7 mouse cellular contexts compared by ENCODE assay signal in genomic region chr5:142961881-142962443, GRCm38 (mm10). TPM values are rescaled to one million over a fixed set of nuclear protein-coding genes. Genes with fewer than 3 reads are reported as not detected.
DNase-seq lines count a peak whose midpoint lies in the region; ATAC-seq and TF ChIP-seq lines count a peak whose summit lies in the region.

No protein-coding gene starts in this region.

- peaks cover 11% of the 10 kb centered on the region for H3K9me3 ChIP-seq in CH12.LX (replicated peaks; ENCODE audit: low read length)
- H3K9me3 ChIP-seq in forebrain, postnatal 0 days (ENCODE audit: low read length) = no peaks in the 10 kb centered on the region
- no peaks in the 10 kb centered on the region for H3K9me3 ChIP-seq in hindbrain, embryonic 12.5 days (replicated peaks)
- H3K9me3 ChIP-seq in midbrain, embryonic 12.5 days = no peaks in the 10 kb centered on the region

- dilution Hi-C loops in CH12.LX (cut with MboI; ENCODE audit: extremely low pct_ligation_motif_present, extremely low pct_unique_long_range_greater_than_20kb, low sequenced_read_pairs) = no loop called here

- ATAC-seq in forebrain, postnatal 0 days = peak; percentile 47
- ATAC-seq in hindbrain, embryonic 12.5 days (ENCODE audit: low FRiP score) = peak; percentile 79
- ATAC-seq in midbrain, embryonic 12.5 days (ENCODE audit: low FRiP score, low read depth) = peak; percentile 88

- intact Hi-C loops in left cerebral cortex, postnatal 4 days (cut with DNase I) = loop anchor here (2.0 kb wide), 1 partner anchor 55 kb away; the partner anchor contains the start of gene Actb

- no peak for DNase-seq in CH12.LX (ENCODE audit: extremely low read depth)
- peak; percentile 87 for DNase-seq in WW6 (ENCODE audit: low read depth, low spot score)
- DNase-seq in forebrain, postnatal 0 days = peak; percentile 76
- peak; percentile 79 for DNase-seq in left cerebral cortex, postnatal 4 days
- peak; percentile 74 for DNase-seq in testis, postnatal 10 days (ENCODE audit: low spot score)

- WGBS in forebrain, postnatal 0 days = 4% methylated on average over 43 of the region's 43 CpGs
- WGBS in hindbrain, embryonic 12.5 days = under 1% methylated on average over 43 of the region's 43 CpGs
- WGBS in midbrain, embryonic 12.5 days = 0% methylated on average over 37 of the region's 43 CpGs

- peaks cover 3 to 18% of the 10 kb centered on the region in 2 experiments for H3K36me3 ChIP-seq in CH12.LX (replicated peaks in 1 of 2; ENCODE audit: control insufficient read depth in 1 of 2, insufficient read depth in 1 of 2, low read length in 1 of 2)
- H3K36me3 ChIP-seq in forebrain, postnatal 0 days (ENCODE audit: insufficient read depth) = peaks cover 6% of the 10 kb centered on the region; the same call in 1 of the 2 replicates
- peaks cover 12% of the 10 kb centered on the region for H3K36me3 ChIP-seq in hindbrain, embryonic 12.5 days
- H3K36me3 ChIP-seq in midbrain, embryonic 12.5 days = peaks cover 13% of the 10 kb centered on the region

- peak overlapping the region; percentile 58 to 77 (median 62) for H3K4me3 ChIP-seq in CH12.LX (replicated peaks in 1 of 3; ENCODE audit: low read depth in 2 of 3, low read length in 2 of 3, poor library complexity in 1 of 3)
- peak overlapping the region; percentile 92 for H3K4me3 ChIP-seq in forebrain, postnatal 0 days (ENCODE audit: low read depth, low read length)
- H3K4me3 ChIP-seq in hindbrain, embryonic 12.5 days = peak overlapping the region; percentile 97
- peak overlapping the region; percentile 100 for H3K4me3 ChIP-seq in midbrain, embryonic 12.5 days

- TF ChIP-seq POLR2A in CH12.LX (IDR thresholded peaks at IDR 0.05; ENCODE audit: low read depth, low read length) = no peak

- peaks cover 22% of the 10 kb centered on the region for H3K79me2 ChIP-seq in CH12.LX (replicated peaks; ENCODE audit: control insufficient read depth, extremely low read depth, insufficient read depth, poor library complexity, severe bottlenecking)

- peaks cover 12% of the 10 kb centered on the region for H3K27me3 ChIP-seq in CH12.LX (replicated peaks)
- no peaks in the 10 kb centered on the region for H3K27me3 ChIP-seq in forebrain, postnatal 0 days (ENCODE audit: insufficient read depth, low read length)
- H3K27me3 ChIP-seq in hindbrain, embryonic 12.5 days = peaks cover 6% of the 10 kb centered on the region
- peaks cover 15% of the 10 kb centered on the region for H3K27me3 ChIP-seq in midbrain, embryonic 12.5 days

- in situ Hi-C loops in CH12.LX (cut with MboI; ENCODE audit: low pct_ligation_motif_present, low pct_unique_long_range_greater_than_20kb, low sequenced_read_pairs) = no loop called here

- no peak for TF ChIP-seq CTCF in CH12.LX (conservative IDR thresholded peaks at IDR 0.05 in 1 of 2, IDR thresholded peaks at IDR 0.05 in 1 of 2; ENCODE audit: low read depth in 2 of 2, low read length in 2 of 2)
- no peak for TF ChIP-seq CTCF in forebrain, postnatal 0 days (IDR thresholded peaks at IDR 0.05; ENCODE audit: low read depth)

- no peak overlapping the region for H3K27ac ChIP-seq in CH12.LX (ENCODE audit: insufficient read depth, low read depth)
- H3K27ac ChIP-seq in forebrain, postnatal 0 days (ENCODE audit: low read depth, low read length) = peak overlapping the region; percentile 94
- H3K27ac ChIP-seq in hindbrain, embryonic 12.5 days = peak overlapping the region; percentile 97
- H3K27ac ChIP-seq in midbrain, embryonic 12.5 days (replicated peaks) = peak overlapping the region; percentile 98

- peaks cover 29 to 77% of the 10 kb centered on the region in 2 experiments for H3K4me1 ChIP-seq in CH12.LX (ENCODE audit: control insufficient read depth in 1 of 2, insufficient read depth in 2 of 2)
- H3K4me1 ChIP-seq in forebrain, postnatal 0 days (ENCODE audit: insufficient read depth) = peaks cover 21% of the 10 kb centered on the region
- peaks cover 41% of the 10 kb centered on the region for H3K4me1 ChIP-seq in hindbrain, embryonic 12.5 days
- peaks cover 44% of the 10 kb centered on the region for H3K4me1 ChIP-seq in midbrain, embryonic 12.5 days

- no peak for TF ChIP-seq EP300 in CH12.LX (IDR thresholded peaks at IDR 0.05; ENCODE audit: low read length)

- no peak overlapping the region; the same call in 1 of the 2 replicates for H3K9ac ChIP-seq in CH12.LX (ENCODE audit: insufficient read depth, low read depth)
- peak overlapping the region; percentile 98 for H3K9ac ChIP-seq in forebrain, postnatal 0 days
- peak overlapping the region; percentile 99 for H3K9ac ChIP-seq in hindbrain, embryonic 12.5 days
- peak overlapping the region; percentile 100 for H3K9ac ChIP-seq in midbrain, embryonic 12.5 days (replicated peaks)

- 0 out of 2 replicates have a peak overlapping the region, but pooled peaks have one; percentile 18 for H3K4me2 ChIP-seq in CH12.LX (ENCODE audit: insufficient read depth, low read depth, poor library complexity, severe bottlenecking)
- H3K4me2 ChIP-seq in forebrain, postnatal 0 days (ENCODE audit: low read depth) = peak overlapping the region; percentile 89
- H3K4me2 ChIP-seq in hindbrain, embryonic 12.5 days (replicated peaks) = peak overlapping the region; percentile 94
- H3K4me2 ChIP-seq in midbrain, embryonic 12.5 days (replicated peaks) = peak overlapping the region; percentile 96

- no peak for TF ChIP-seq RAD21 in CH12.LX (IDR thresholded peaks at IDR 0.05; ENCODE audit: low read depth, low read length)

TF ChIP-seq in CH12.LX, 34 proteins besides CTCF, POLR2A, EP300 and RAD21:
- TF ChIP-seq ZC3H11A (IDR thresholded peaks at IDR 0.05; ENCODE audit: low read depth, low read length) = no peak
- TF ChIP-seq IRF4 (IDR thresholded peaks at IDR 0.05; ENCODE audit: low read depth, low read length) = no peak

RNA-seq across cellular contexts. Expression of gene Fscn1, which starts 1.8 kb away (rescaled TPM):
- total RNA-seq in CH12.LX (2012; rRNA removed) (51.7 and 65.3 TPM in 2 replicates), CH12.LX (2014; rRNA removed) (18.2 and 19.7 TPM in 2 replicates)
- 70.4 and 75.7 TPM in 2 replicates for polyA plus RNA-seq in CH12.LX (2012; ENCODE audit: insufficient read length, low read depth)
- 394 and 457 TPM in 2 replicates for total RNA-seq in forebrain, postnatal 0 days (2014; rRNA removed)
- 522 and 558 TPM in 2 replicates for polyA plus RNA-seq in forebrain, postnatal 0 days (2015; fragmentation: Nextera tagmentation; extraction: Ambion mirVana)
- 699 and 764 TPM in 2 replicates for polyA plus RNA-seq in hindbrain, embryonic 12.5 days (2016; fragmentation: Nextera tagmentation; extraction: Ambion mirVana)
- total RNA-seq in left cerebral cortex, postnatal 4 days (2021) = 100 to 1,000 TPM; 530 to 553 TPM
- polyA plus RNA-seq in midbrain, embryonic 12.5 days (2016; fragmentation: Nextera tagmentation; extraction: Ambion mirVana) = 707 and 742 TPM in 2 replicates

RNA-seq across cellular contexts. Expression of gene Actb, which starts 55.4 kb away (rescaled TPM):
- total RNA-seq in CH12.LX (2012; rRNA removed) (4,756 and 5,246 TPM in 2 replicates), CH12.LX (2014; rRNA removed) (3,882 and 4,152 TPM in 2 replicates)
- 3,023 and 5,048 TPM in 2 replicates for polyA plus RNA-seq in CH12.LX (2012; ENCODE audit: insufficient read length, low read depth)
- total RNA-seq in forebrain, postnatal 0 days (2014; rRNA removed) = 5,288 and 5,744 TPM in 2 replicates
- polyA plus RNA-seq in forebrain, postnatal 0 days (2015; fragmentation: Nextera tagmentation; extraction: Ambion mirVana) = 19,349 and 21,354 TPM in 2 replicates
- polyA plus RNA-seq in hindbrain, embryonic 12.5 days (2016; fragmentation: Nextera tagmentation; extraction: Ambion mirVana) = 14,392 and 16,600 TPM in 2 replicates
- 1,000 to 10,000 TPM; 5,289 to 5,459 TPM for total RNA-seq in left cerebral cortex, postnatal 4 days (2021)
- polyA plus RNA-seq in midbrain, embryonic 12.5 days (2016; fragmentation: Nextera tagmentation; extraction: Ambion mirVana) = 12,547 and 14,098 TPM in 2 replicates

Comparison
In these comparisons a context has a peak if more than half of its experiments do, and no peak if none do; other contexts are left out.
1. H3K4me2 ChIP-seq: peak in every context shown above with its lines; median percentile 96 in midbrain, embryonic 12.5 days; 94 in hindbrain, embryonic 12.5 days; 89 in forebrain, postnatal 0 days; 18 in CH12.LX.